Mouse (Mus musculus): ENCODE results near the gene Ercc2. TPM values are rescaled to one million over a fixed set of nuclear protein-coding genes. Genes with fewer than 3 reads are reported as not detected.
A peak's percentile ranks its signal among the peaks of the same experiment; 100 is the strongest.

Ercc2 gene
- total RNA-seq, 4 experiments from 2014 or later, result 11.2 to 14.5 (median 13.2) TPM

GRCm38 (mm10) chr7:19405417-19405816 is 23.6 kb downstream of the Ercc2 start:
- DNase-seq (ENCODE audit: low spot score), result peak; percentile 81

- DNase-seq (ENCODE audit: low spot score), result no peak
Observed at GRCm38 (mm10) chr7:19409753-19410152, 27.9 kb downstream of the Ercc2 start.

DNA sequence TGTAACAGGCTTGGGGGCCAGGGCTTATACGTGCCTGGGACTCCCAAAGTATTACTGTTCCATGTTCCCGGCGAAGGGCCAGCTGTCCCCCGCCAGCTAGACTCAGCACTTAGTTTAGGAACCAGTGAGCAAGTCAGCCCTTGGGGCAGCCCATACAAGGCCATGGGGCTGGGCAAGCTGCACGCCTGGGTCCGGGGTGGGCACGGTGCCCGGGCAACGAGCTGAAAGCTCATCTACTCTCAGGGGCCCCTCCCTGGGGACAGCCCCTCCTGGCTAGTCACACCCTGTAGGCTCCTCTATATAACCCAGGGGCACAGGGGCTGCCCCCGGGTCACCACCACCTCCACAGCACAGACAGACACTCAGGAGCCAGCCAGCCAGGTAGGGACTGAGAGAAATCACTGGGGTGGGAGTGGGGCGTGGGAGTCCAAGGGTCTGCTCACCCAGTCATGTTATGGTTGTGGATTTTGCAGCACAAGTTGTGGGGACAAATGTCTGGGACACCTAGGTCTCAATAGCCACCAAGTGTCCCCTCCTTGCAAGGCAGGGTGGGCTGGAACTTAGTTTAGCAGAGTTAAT is 29.0 kb downstream of the Ercc2 start:
- DNase-seq (ENCODE audit: low spot score), result peak; percentile 77

DNA sequence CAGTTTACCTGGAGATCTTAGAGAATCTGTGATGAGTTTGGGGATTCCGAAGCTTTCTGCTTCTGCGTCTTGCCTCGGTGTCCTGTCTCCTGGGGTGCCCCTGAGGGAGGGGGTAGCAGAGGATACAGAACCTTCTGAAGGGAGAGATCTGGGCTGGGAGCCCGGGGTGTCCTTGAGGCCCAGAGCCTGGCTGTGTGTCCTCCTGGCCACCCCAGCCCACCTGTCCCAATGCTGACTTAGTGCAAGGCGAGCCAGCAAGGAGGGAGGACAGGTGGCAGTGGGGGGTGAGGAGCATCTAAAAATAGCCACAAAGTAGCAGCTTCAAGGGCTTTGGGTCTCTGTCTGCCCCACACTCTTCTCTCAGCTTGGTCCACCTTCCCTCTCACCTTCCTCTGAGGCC is 30.0 kb downstream of the Ercc2 start:
- DNase-seq (ENCODE audit: low spot score), result no peak

DNA sequence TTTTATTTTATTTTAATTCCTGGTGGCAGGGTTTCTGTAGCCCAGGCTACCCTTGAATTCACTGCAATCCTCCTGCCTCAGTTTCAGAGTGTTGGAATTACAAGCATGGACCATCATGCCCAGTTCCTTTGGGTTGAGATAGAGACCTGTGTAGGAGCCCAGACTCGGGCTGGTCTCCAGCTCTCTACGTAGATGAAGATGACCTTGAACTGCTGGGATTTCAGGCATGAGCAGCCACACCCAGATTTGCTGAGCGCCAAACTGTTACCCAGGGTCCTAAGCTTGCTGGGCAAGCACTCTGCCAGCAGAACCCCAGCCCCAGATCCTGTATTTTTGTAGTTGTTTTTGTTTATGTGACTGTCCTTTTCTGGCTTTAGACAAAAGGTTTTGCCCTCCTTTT is 31.7 kb downstream of the Ercc2 start:
- DNase-seq (ENCODE audit: low spot score), result no peak

GRCm38 (mm10) chr7:19416590-19416989 is 34.8 kb downstream of the Ercc2 start:
- DNase-seq (ENCODE audit: low spot score), result no peak

DNA sequence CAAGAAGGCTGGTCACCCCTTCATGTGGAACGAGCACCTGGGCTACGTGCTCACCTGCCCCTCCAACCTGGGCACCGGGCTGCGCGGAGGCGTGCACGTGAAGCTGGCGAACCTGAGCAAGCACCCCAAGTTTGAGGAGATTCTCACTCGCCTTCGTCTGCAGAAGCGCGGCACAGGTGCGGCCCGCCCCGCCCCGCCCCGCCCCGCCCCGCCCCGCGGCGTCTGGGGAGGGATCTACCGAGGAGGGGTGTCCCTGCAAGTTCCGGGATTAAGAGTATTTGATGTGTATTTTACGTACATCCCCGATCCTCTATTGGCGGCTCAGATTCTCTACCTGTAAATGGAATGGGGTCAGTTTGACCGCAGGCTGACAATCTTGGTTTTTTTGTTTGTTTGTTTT is 38.3 kb downstream of the Ercc2 start:
- DNase-seq (ENCODE audit: low spot score), result no peak

- peak; percentile 68 for DNase-seq (ENCODE audit: low spot score)
Observed at GRCm38 (mm10) chr7:19420821-19421636, 39.2 kb downstream of the Ercc2 start.

DNA sequence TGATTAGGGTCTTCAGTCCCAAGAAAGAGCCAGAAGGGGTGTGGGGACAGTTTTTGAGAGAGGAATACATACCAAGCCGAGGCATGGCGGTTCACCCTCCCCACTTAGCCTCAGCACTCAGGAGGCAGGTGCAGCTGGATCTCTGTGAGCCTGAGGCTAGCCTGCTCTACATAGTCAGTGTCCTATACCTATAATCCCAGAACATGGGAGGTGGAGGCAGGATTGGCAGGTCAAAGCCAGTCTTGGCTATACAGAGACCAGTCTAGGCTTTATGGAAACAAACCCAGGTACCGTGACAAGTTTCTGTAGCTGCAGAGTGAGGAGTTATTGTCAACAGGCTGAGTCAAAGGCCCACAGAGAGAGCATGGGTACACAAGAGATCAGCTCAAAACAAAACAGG is 41.3 kb downstream of the Ercc2 start:
- DNase-seq (ENCODE audit: low spot score), result no peak

GRCm38 (mm10) chr7:19424051-19424450 is 42.2 kb downstream of the Ercc2 start:
- DNase-seq (ENCODE audit: low spot score), result no peak

GRCm38 (mm10) chr7:19426349-19426748 is 44.5 kb downstream of the Ercc2 start:
- no peak for DNase-seq (ENCODE audit: low spot score)

DNA sequence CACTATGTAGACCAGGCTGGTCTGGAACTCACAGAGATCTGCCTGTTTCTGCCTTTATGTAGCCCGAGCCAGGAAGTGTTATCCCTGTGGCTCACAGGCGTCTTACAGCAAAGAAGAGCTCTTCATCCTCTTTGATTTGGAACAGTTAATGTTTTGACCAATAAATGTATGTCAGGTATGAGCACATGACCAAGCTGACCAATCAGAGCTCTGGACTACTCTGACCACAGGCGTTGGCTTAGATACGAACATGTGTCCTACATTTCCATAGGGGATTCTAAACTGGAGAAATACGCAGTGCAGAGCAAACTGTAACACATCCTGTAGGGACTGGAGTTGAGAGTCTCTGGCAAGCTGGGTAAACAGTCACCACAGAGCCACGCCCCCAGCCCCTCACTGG is 45.1 kb downstream of the Ercc2 start:
- DNase-seq (ENCODE audit: low spot score), result no peak

DNA sequence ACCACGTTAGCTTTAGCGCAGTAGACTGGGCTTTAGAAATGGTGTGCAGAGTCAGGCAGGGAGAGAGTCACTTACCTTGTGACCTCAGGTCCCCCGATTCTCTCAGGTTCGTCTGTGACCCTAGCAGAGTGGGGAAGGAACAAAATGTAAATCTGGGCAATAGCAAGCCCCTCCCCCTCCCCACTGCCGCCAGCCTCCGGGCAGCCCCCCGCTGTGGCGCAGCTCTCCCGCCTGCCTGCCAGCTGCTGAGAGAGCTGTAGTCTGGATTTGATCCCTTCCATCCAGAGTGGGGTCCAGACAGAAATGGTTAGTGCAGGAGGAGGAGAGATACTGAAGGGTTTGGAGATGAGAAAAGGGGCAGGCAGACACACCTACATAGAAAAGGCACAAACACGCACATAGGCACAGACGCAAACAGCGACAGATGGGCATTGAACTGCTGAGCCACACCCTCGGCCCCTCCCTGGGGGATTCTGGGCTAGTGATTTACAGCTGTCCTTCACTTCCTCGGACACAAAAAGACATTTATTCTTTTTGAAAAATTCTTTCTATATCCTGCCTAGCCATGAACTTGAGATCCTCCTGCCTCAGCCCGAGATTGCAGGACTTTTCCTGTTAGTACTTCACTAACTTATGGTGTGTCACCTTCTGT is 46.3 kb downstream of the Ercc2 start:
- DNase-seq (ENCODE audit: low spot score), result no peak

- no peak for DNase-seq (ENCODE audit: low spot score)
Observed at GRCm38 (mm10) chr7:19429726-19430125, 47.9 kb downstream of the Ercc2 start.

DNA sequence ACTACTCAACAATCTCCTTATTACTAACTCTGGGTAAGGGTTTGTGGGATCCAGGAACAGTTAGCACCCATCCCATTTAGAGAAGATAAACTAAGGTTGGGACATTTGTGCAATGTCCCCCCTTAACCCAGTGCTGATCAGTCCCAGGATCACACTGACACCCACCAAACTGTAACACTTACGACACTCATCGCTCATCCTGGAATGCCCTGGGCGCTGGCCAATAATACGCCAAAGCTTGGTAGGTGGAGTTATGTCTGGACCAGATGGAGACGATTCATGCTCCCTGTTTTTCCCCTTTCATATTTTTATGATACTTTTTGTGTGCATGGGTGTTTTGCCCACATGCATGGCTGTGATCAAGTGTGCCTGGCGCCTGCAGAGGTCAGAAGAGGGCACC is 48.6 kb downstream of the Ercc2 start:
- no peak for DNase-seq (ENCODE audit: low spot score)

- no peak for DNase-seq (ENCODE audit: low spot score)
Observed at GRCm38 (mm10) chr7:19432475-19432874, 50.7 kb downstream of the Ercc2 start.

DNA sequence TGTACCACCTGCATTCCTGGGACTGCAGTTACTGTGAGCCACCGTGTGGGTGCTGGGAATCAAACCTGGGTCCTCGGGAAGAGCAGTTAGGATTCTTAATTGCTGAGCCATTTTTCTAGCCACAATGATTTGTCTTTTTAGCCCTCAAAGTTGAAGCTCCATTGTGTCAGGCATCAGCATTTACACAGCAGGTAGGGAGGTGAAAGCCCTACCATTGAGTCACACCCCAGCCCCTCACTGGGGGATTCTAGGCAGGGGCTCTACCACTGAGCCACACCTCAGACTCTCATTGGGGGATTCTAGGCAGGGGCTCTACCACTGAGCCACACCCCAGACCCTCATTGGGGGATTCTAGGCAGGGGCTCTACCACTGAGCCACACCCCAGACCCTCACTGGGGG is 54.5 kb downstream of the Ercc2 start:
- DNase-seq (ENCODE audit: low spot score), result no peak

- no peak for DNase-seq (ENCODE audit: low spot score)
Observed at GRCm38 (mm10) chr7:19437048-19437447, 55.2 kb downstream of the Ercc2 start.

- DNase-seq (ENCODE audit: low spot score), result no peak
Observed at GRCm38 (mm10) chr7:19441448-19442091, 59.8 kb downstream of the Ercc2 start.

GRCm38 (mm10) chr7:19443344-19443743 is 61.5 kb downstream of the Ercc2 start:
- peak; percentile 85 for DNase-seq (ENCODE audit: low spot score)

- no peak for DNase-seq (ENCODE audit: low spot score)
Observed at GRCm38 (mm10) chr7:19444801-19445200, 63.0 kb downstream of the Ercc2 start.

Measured in heart, adult 8-10 months (tissue).